Mouse (Mus musculus): ENCODE results near the gene Rnf7.
"Not testable (repeated sequence)": the region's sequence is repeated elsewhere in the genome, so short reads cannot be mapped to it uniquely, and the experiment has no call there.

The Rnf7 gene

DNA sequence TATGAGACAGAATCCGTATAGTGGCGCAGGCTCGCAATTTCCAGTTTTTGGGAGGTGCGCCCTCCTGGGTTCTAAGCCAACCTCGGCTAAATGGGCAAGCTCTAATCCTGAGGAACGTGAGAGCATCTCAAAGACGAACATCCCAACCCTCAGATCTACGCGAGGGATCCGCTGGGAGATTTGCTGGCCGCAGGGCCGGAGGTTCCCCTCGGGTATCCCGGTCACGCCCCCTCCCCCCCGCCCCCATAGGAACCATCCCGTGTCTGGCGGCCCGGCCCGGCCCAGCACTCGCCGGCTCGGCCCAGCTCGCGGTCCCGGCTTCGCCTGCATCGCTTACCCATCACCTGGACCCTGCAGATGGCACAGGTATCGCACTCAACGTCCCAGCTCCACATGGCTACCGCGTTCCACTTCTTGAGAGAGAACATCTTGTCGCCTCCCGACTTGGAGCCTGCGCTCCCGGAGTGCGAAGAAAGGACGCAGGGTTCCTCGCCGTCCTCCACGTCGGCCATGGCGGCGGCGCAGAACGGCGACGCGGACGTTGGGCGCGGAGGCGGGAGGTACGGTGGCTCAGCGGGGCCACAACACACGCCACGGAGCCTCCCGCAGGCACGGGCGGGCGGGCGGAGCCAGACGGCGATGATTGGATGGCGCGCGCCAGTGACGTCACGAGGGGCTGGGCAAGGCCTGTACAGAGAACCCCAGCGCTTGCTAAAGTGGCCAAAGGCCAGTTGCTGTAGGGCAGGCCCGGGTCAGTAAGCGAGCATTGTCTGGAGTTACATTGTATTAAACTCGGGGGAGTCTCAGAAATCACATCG, at the start of gene Rnf7:
TSS of gene Rnf7 (minus strand) at position 605 of the 818 bp plus-strand sequence.
- in situ Hi-C loops (cut with MboI, MseI) = loop anchor here (25.0 kb wide), 1 partner anchor 191 kb away; no protein-coding TSS in a partner anchor

- in situ Hi-C loops (cut with MboI, MseI) = no loop called here
These were observed 47.5 kb upstream of the Rnf7 start for GRCm38 (mm10) chr9:96526011-96526410.

DNA sequence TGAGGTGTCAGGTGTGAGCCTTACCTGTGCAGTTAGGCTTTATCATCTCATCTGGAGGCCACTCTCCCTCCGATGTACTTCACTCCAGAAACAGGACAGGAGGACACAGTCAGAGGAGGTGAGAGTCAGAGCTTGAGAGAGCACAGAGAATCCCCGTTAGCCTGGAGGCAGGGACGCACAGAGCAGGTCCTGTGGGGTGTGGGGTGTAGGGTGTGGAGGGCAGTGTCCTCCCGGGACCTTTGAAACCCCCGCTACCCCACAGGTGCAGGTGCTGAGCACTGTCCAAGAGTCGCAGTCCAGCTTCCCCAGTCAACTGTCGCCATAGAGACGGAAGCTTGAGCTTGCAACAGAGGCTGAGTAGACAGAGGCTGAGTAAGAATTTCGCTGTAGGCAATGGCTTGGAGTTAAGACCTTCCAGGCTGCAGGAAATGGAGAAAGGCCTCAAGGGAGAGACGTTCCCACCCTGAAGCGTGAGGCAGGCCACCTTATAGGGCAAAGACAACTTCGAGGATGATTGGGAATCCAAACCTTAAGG, 46.6 kb upstream of the Rnf7 start, which contains the start of gene Gm28729:
TSS of gene Gm28729 (minus strand) at position 293 of the 535 bp plus-strand sequence.
- in situ Hi-C loops (cut with MboI, MseI) = no loop called here

GRCm38 (mm10) chr9:96523148-96523547, 44.7 kb upstream of the Rnf7 start:
- in situ Hi-C loops (cut with MboI, MseI) = no loop called here

- in situ Hi-C loops (cut with MboI, MseI) = not testable (repeated sequence)
These were observed 43.1 kb upstream of the Rnf7 start for GRCm38 (mm10) chr9:96521574-96521973.

DNA sequence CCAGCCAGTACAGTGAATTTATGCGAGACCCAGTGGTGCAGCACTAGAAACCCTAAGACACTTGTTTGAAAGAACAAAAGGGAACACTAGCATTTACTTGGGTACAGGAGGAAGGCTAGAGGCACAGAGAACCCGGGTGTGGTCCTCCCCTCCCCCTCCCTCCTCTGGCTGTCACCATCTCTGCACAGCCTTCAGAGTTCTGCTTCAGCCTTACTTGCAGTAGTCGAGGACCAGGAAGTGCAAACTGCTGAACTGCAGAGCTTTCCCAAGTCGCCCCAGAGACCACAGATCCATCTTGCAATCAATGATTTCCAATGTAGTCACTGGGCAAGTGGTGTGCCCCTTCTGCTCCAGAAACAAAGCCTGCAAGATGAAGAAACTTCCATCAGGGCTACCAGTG, 39.0 kb upstream of the Rnf7 start:
- in situ Hi-C loops (cut with MboI, MseI) = no loop called here

DNA sequence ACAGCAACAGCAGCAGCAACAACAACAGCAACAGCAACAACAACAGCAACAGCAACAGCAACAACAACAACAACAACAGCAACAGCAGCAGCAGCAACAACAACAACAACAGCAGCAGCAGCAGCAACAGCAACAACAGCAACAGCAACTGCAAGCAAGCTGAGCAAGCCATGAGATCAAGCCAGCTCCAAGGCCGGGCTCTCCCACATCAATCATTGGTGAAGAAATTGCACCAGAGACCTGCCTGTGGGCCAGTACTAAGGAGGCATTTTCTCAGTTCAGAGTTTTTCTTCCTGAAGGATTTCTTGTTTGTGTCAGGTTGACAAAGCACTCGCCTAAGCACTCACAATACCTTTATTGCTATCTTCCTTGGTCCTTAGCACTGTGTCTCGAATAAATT, 38.3 kb upstream of the Rnf7 start:
- in situ Hi-C loops (cut with MboI, MseI) = no loop called here

DNA sequence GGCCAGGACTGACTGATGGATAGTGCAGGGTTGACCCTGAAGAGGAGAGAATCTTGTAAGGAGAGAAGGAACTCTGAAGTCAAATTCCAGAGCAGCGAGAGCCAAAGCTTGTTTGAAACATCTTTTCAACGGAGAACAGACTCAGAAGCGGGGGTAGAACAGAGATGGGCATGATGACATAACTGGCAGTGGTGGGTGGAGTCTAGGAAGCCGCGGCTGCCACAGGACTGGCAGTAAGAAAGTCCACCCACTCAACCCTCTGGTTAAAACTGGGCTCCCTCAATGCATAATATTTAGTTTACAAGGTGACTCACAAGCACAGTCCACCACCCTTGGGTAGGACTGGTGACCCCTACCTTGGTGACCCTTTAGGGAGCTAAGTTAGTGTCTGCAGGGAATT, 37.3 kb upstream of the Rnf7 start:
- in situ Hi-C loops (cut with MboI, MseI) = no loop called here

DNA sequence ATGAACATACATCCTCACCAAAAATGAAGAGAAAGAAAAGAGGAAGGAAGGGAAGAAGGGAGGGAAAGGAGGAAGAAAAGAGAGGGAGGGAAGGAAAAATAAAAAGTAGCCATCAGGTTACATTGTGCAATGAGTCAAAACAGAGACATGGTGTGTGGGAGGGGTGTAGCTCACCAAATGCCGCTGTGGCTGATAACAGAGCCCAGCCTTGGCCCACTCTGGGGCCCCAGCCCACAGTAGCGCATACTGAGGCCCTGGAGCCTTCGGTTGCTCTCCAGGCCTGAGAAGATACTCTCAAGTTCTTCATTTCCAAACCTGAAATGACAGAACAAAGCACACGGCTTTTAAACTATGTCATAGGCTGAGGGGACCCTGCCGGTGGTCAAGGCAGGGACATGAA, 35.8 kb upstream of the Rnf7 start:
- in situ Hi-C loops (cut with MboI, MseI) = no loop called here

DNA sequence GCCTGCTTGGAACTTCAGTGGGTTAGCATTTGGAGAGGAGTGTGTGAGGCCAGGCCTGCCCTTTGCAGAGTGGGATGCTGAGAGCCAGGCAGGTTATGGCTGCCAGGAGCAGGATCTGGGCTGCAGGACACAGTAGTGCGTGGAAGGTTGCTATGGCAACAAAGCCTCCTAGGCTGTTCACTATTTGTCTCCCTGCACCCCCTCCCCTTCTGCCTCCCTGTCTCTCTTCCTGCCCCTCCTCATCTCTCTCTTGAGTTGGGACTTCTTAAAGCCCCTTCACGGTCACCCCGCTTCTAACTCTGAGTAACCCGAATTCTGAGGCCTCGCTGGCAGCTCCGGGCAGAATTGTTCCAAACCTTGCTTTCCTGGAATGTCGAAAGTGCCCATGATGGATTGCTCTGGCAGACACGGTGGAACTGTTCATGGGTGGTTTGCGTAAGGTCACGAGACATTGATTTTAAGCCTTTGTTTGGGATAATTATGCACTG, 27.6 kb upstream of the Rnf7 start:
- in situ Hi-C loops (cut with MboI, MseI) = no loop called here

GRCm38 (mm10) chr9:96505156-96505555, 26.7 kb upstream of the Rnf7 start:
- in situ Hi-C loops (cut with MboI, MseI) = no loop called here

GRCm38 (mm10) chr9:96504116-96504895, 25.8 kb upstream of the Rnf7 start:
- in situ Hi-C loops (cut with MboI, MseI) = no loop called here

DNA sequence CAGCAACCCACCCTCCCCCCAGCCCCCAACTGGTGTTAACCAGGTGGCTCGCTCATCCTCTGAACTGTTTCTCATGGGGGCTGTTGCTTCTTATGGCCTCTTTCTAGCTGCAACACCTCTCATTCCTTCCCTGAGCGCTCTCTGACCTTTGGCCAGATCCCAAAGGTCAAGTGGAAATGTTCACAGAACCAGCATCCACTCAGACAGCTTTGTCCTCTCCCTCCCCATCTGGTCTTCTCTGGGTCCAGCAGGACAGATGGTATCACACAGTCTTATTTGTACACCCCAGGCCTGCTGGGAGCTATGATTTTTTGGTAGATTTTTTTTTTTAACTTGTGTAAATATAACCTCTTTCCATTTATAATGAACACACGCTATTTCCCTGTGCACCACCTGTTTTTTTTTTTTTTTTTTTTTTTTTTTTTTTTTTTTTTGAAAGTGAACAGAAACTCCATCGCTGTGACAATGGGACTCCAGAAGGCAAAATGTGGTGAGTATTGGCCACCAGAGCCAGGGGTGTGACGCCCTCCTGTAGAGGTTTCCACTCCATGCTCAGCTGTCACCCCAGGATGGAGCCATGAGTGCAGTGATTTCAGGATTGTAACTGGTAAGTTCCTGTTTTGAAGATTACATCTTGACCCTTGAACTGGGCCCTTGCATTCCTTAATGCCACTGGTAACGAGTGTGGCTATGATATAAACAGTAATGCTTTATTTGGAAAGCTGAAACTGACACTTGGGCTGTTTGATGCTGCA, 24.6 kb upstream of the Rnf7 start:
- in situ Hi-C loops (cut with MboI, MseI) = no loop called here

DNA sequence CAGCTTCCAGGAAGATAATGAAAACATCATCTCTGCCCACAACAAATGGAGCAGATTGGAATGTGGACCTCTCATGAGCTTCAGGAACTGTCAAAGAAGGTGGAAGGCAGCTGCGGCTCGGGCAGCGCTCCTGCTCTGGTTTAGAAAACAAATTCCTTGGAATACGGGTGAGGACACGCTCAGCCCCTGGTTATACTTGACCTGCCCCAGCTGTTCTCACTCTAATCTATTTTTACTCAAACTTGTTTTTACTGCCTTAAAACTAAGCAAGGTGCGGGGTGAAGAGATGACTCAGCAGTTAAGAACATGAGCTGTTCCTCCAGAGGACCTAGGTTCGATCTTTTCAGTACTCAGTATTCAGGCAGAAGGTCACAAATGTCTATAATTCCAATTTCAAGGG, 22.7 kb upstream of the Rnf7 start:
- in situ Hi-C loops (cut with MboI, MseI) = no loop called here

GRCm38 (mm10) chr9:96493212-96493611, 14.7 kb upstream of the Rnf7 start:
- in situ Hi-C loops (cut with MboI, MseI) = loop anchor here (25.0 kb wide), 1 partner anchor 206 kb away; no protein-coding TSS in a partner anchor

DNA sequence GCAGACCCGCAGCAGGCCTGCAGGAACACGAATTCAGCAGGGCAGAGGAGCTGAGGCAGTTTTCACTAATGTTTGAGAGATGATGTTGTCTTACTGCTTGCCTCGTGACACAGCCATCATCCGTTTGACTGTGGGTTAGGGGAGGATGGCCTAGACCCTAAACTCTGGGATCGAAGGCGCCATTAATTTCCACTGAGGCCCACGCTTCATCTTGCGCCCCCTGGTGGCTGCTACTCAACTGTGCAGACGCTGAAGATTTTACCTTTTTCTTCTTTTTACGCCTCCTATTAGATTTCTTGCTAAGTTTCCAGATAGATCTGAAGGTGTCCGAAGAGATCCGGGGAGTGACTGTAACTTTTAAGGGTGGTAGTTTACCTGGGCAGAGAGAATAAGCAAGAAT, 13.3 kb upstream of the Rnf7 start:
- in situ Hi-C loops (cut with MboI, MseI) = loop anchor here (25.0 kb wide), 1 partner anchor 205 kb away; no protein-coding TSS in a partner anchor

GRCm38 (mm10) chr9:96487869-96488268, 9.4 kb upstream of the Rnf7 start:
- in situ Hi-C loops (cut with MboI, MseI) = loop anchor here (25.0 kb wide), 1 partner anchor 201 kb away; no protein-coding TSS in a partner anchor

GRCm38 (mm10) chr9:96483648-96484047, 5.2 kb upstream of the Rnf7 start:
- in situ Hi-C loops (cut with MboI, MseI) = loop anchor here (25.0 kb wide), 1 partner anchor 196 kb away; no protein-coding TSS in a partner anchor

DNA sequence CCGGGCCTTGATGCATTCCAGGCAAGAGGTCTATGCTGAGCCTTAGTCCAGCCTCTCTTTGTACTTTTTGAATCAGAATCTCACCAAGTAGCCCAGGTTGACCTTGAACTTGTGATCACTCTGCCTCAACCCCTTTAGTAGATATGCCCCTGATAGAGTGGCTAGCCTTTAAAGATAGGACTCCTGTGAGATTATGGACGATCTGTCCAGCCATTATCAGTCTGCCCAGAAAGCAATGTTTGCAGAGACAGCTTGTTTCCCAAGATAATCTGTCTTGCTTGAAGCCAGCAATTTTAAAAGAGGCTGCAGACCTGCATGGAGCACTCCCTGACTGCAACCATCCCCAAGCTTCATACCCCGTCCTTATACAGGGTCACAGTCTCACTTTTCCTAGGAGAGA, 4.6 kb upstream of the Rnf7 start:
- in situ Hi-C loops (cut with MboI, MseI) = loop anchor here (25.0 kb wide), 1 partner anchor 196 kb away; no protein-coding TSS in a partner anchor

DNA sequence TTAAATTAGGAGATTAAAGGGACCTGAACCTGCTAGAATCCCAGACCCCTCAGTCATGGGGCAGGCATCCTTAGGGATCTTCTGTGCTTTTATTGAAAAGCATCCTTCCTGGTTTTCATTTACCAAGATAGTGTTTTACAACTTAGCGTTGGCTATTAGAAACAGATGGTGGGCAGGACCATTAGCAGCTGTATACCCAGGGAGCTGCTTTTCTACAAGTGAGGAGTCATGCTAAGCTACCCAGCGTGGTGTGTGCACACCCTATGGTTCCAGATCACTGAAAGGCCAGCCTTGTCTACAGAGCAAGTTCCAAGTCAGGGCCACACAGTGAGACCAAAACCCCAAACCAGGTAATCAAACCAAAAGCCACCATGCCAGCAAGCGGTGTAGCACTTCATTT, 6.1 kb downstream of the Rnf7 start:
- in situ Hi-C loops (cut with MboI, MseI) = no loop called here

DNA sequence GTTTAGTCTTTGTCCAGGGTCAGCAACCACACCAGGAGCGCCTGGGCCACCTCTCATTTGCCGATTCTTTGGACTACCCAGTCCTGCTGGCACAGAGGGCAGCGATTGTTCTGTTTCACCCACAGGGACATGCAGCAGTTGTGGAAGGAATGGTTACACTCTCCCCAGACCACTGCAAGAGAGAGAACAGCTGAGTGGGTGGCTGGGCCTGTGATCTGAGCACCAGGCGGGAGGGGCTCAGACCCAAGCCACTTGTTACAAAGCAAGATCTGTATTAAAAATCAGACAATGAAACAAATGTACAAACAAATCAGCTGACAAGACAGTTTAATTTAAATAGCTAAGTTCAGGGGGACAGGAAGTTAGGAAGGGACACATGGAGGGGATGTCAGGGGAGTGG, 6.8 kb downstream of the Rnf7 start:
- in situ Hi-C loops (cut with MboI, MseI) = not testable (repeated sequence)

Measured in T-helper 2 cell (primary cell).